ENCODE assay signal across 10 mouse cellular contexts in the genomic region with DNA sequence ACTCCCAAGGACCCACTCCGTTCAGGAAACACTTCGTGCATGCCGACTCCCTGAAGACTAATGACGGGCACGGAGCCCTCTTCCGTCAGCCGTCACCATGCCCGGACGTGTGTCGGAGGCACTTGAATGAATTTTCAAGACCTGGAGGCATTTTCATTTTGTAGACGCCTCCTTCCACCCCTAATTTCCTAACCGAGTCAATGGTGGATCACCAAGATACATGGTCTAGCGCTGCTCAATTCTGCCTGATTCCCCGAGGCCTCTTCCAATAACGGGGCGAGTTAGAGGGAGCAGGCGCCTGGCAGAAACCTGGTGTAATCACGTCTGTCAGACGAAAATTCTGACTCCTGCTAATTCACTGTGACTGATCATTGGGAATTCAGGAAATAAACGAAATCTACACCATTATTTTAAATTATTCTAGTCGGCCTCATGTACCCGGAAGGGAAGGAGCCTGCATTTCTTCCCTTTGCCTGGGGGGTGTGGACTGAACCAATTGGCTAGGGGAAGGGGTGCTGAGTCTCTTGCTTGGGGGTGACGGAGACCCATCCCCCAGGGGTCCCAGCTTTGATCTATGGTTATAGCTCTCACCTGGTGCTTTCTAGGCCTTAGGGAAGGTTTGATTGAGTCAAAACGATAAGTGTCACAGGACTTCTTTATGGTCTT.
DNase-seq lines count a peak whose midpoint lies in the region; ATAC-seq and TF ChIP-seq lines count a peak whose summit lies in the region.
"Had no signal": no experiment of that assay in that cellular context is flagged by ENCODE, and none has a peak within 500 bp of the region (broad histone marks: within the 10 kb centered on the region; RNA-seq: fewer than 3 reads in every experiment).

No protein-coding gene starts in this region.

- no peaks in the 10 kb centered on the region for H3K9me3 ChIP-seq in forebrain, embryonic 16.5 days (ENCODE audit: control insufficient read depth, low read length)
- no peaks in the 10 kb centered on the region for H3K9me3 ChIP-seq in neural tube, embryonic 14.5 days (ENCODE audit: control insufficient read depth, low read length)

- H3K9ac ChIP-seq in forebrain, embryonic 16.5 days (replicated peaks; ENCODE audit: low read depth, low read length), result peak overlapping the region; percentile 26; the same call in 1 of the 2 replicates
- no peak overlapping the region; the same call in 1 of the 2 replicates for H3K9ac ChIP-seq in neural tube, embryonic 14.5 days (replicated peaks; ENCODE audit: low read depth, low read length)

- peak overlapping the region; percentile 9 for H3K4me3 ChIP-seq in left cerebral cortex, adult 2 months
- H3K4me3 ChIP-seq in forebrain, embryonic 16.5 days (replicated peaks; ENCODE audit: low read length), result peak overlapping the region; percentile 29
- H3K4me3 ChIP-seq in layer of hippocampus, adult 2 months, result peak overlapping the region; percentile 44
- H3K4me3 ChIP-seq in neural tube, embryonic 14.5 days (ENCODE audit: low read depth, low read length), result peak overlapping the region; percentile 6; the same call in 1 of the 2 replicates
- H3K4me3 ChIP-seq in lung, adult 2 months (replicated peaks; ENCODE audit: extremely low read depth, low read depth, low read length), result no peak overlapping the region
- H3K4me3 ChIP-seq: heart, adult 2 months had no signal

- 37% methylated on average over 24 of the region's 24 CpGs for WGBS in forebrain, embryonic 16.5 days
- WGBS in neural tube, embryonic 14.5 days, result 35% methylated on average over 24 of the region's 24 CpGs
- 67% methylated on average over 24 of the region's 24 CpGs for WGBS in lung, adult 2 months

- no peak for TF ChIP-seq CTCF in left cerebral cortex, adult 2 months (IDR thresholded peaks at IDR 0.05)
- no peak for TF ChIP-seq CTCF in layer of hippocampus, adult 2 months (conservative IDR thresholded peaks at IDR 0.05)
- no peak for TF ChIP-seq CTCF in lung, adult 2 months (IDR thresholded peaks at IDR 0.05; ENCODE audit: insufficient read depth, low read length)

- no peak for TF ChIP-seq POLR2A in lung, adult 2 months (IDR thresholded peaks at IDR 0.05; ENCODE audit: borderline replicate concordance, extremely low read depth, low read depth, low read length)

- peak overlapping the region; percentile 47 for H3K4me2 ChIP-seq in forebrain, embryonic 16.5 days (ENCODE audit: low read length)
- peak overlapping the region; percentile 25 for H3K4me2 ChIP-seq in neural tube, embryonic 14.5 days (ENCODE audit: low read depth, low read length)

- peak; percentile 20 to 22 for DNase-seq in left cerebral cortex, adult 2 months (ENCODE audit: extremely low spot score in 1 of 2, low spot score in 2 of 2)
- no peak for DNase-seq in left cerebral cortex, postnatal 10 days (ENCODE audit: extremely low spot score in 1 of 2, low spot score in 2 of 2)
- peak; percentile 20 to 24 for DNase-seq in layer of hippocampus, adult 2 months (ENCODE audit: low spot score in 2 of 2)
- no peak for DNase-seq in lung, adult 2 months
- no peak for DNase-seq in thymus, postnatal 25 days
- DNase-seq in spleen, adult 12 weeks (ENCODE audit: low spot score), result no peak
- DNase-seq: heart, adult 2 months had no signal

- no peaks in the 10 kb centered on the region for H3K36me3 ChIP-seq in forebrain, embryonic 16.5 days (ENCODE audit: control insufficient read depth, insufficient read depth)
- no peaks in the 10 kb centered on the region for H3K36me3 ChIP-seq in neural tube, embryonic 14.5 days (ENCODE audit: control insufficient read depth, insufficient read depth, low read length)
- H3K36me3 ChIP-seq: G1E had no signal

- no peaks in the 10 kb centered on the region for H3K27me3 ChIP-seq in forebrain, embryonic 16.5 days (replicated peaks; ENCODE audit: control insufficient read depth, insufficient read depth, low read length)
- H3K27me3 ChIP-seq in neural tube, embryonic 14.5 days (ENCODE audit: control insufficient read depth, insufficient read depth, low read length), result no peaks in the 10 kb centered on the region

- peaks cover 15% of the 10 kb centered on the region for H3K4me1 ChIP-seq in forebrain, embryonic 16.5 days (replicated peaks; ENCODE audit: control insufficient read depth, insufficient read depth, low read length)
- H3K4me1 ChIP-seq in neural tube, embryonic 14.5 days (ENCODE audit: control insufficient read depth, insufficient read depth, low read length), result peaks cover 14% of the 10 kb centered on the region; the same call in 1 of the 2 replicates
- no peaks in the 10 kb centered on the region for H3K4me1 ChIP-seq in lung, adult 2 months (ENCODE audit: control insufficient read depth, insufficient read depth, low read length)

- peak overlapping the region; percentile 44; the same call in 1 of the 2 replicates for H3K27ac ChIP-seq in left cerebral cortex, adult 2 months
- H3K27ac ChIP-seq in forebrain, embryonic 16.5 days (ENCODE audit: low read length), result peak overlapping the region; percentile 72
- H3K27ac ChIP-seq in layer of hippocampus, adult 2 months, result peak overlapping the region; percentile 82
- peak overlapping the region; percentile 73 for H3K27ac ChIP-seq in neural tube, embryonic 14.5 days (ENCODE audit: low read depth, low read length)
- H3K27ac ChIP-seq: heart, adult 2 months had no signal

- intact Hi-C loops in left cerebral cortex, adult 2 months (cut with DNase I), result no loop called here
- intact Hi-C loops in left cerebral cortex, postnatal 10 days (cut with DNase I), result no loop called here

- ATAC-seq in forebrain, embryonic 16.5 days, result peak; percentile 57
- peak; percentile 72 for ATAC-seq in neural tube, embryonic 14.5 days (ENCODE audit: low read depth)

Comparison
In these comparisons a context has a peak if more than half of its experiments do, and no peak if none do; other contexts are left out.
1. DNase-seq: peak in left cerebral cortex, adult 2 months (2 of 2) and layer of hippocampus, adult 2 months (2 of 2); none in left cerebral cortex, postnatal 10 days (0 of 2), lung, adult 2 months (single experiment), thymus, postnatal 25 days (single experiment) and spleen, adult 12 weeks (single experiment).
2. Peak in every context shown above with its lines, with median percentiles within 50 percentile points of each other: H3K27ac ChIP-seq.